Mouse (Mus musculus) layer of hippocampus, adult 18-20 months (tissue): ENCODE data around the gene Dgki. TPM values are rescaled to one million over a fixed set of nuclear protein-coding genes. Genes with fewer than 3 reads are reported as not detected.
"Not testable (repeated sequence)": the region's sequence is repeated elsewhere in the genome, so short reads cannot be mapped to it uniquely, and the experiment has no call there.

Source experiments
- DNase-seq, 2 experiments: peaks; one replicate each; pipeline ENCODE4 v3.0.0; 2022; ENCODE audit warnings: low spot score in 2 of 2
- total RNA-seq, 2 experiments: library from RNA; stranded (reverse); gene quantifications; 2 replicates each; pipeline ENCODE4 v1.2.3; 2021

The Dgki gene
- total RNA-seq, 2 experiments from 2014 or later = 86.9 to 88.0 TPM

GRCm38 (mm10) chr6:37150483-37150882, 149.5 kb downstream of the Dgki start:
- no peak for DNase-seq

GRCm38 (mm10) chr6:37150038-37150437, 149.9 kb downstream of the Dgki start:
- DNase-seq = no peak

- DNase-seq = no peak
Observed at GRCm38 (mm10) chr6:37149196-37149595, 150.8 kb downstream of the Dgki start.

GRCm38 (mm10) chr6:37147431-37148022, 152.5 kb downstream of the Dgki start:
- no peak for DNase-seq

- no peak for DNase-seq
Observed at GRCm38 (mm10) chr6:37143867-37144163, 156.2 kb downstream of the Dgki start.

GRCm38 (mm10) chr6:37142991-37143866, 156.8 kb downstream of the Dgki start:
- peak in 1 of 2 experiments; percentile 34 for DNase-seq

- DNase-seq = no peak
Observed at GRCm38 (mm10) chr6:37138816-37139215, 161.2 kb downstream of the Dgki start.

- DNase-seq = no peak
Observed at GRCm38 (mm10) chr6:37131257-37131656, 168.7 kb downstream of the Dgki start.

- no peak for DNase-seq
Observed at GRCm38 (mm10) chr6:37120417-37121154, 179.4 kb downstream of the Dgki start.

GRCm38 (mm10) chr6:37119205-37119604, 180.8 kb downstream of the Dgki start:
- DNase-seq = peak in 1 of 2 experiments; percentile 62

- no peak for DNase-seq
Observed at GRCm38 (mm10) chr6:37113048-37113447, 186.9 kb downstream of the Dgki start.

GRCm38 (mm10) chr6:37106236-37106635, 193.7 kb downstream of the Dgki start:
- DNase-seq = not testable (repeated sequence)

- DNase-seq = no peak
Observed at GRCm38 (mm10) chr6:37100413-37100812, 199.6 kb downstream of the Dgki start.

- DNase-seq = peak; percentile 73 to 92
Observed at GRCm38 (mm10) chr6:37097356-37098155, 202.4 kb downstream of the Dgki start.

GRCm38 (mm10) chr6:37096840-37097305, 203.1 kb downstream of the Dgki start:
- DNase-seq = peak in 1 of 2 experiments; percentile 32

- no peak for DNase-seq
Observed at GRCm38 (mm10) chr6:37089148-37090111, 210.6 kb downstream of the Dgki start.

- no peak for DNase-seq
Observed at GRCm38 (mm10) chr6:37082990-37083389, 217.0 kb downstream of the Dgki start.

- peak in 1 of 2 experiments; percentile 60 for DNase-seq
Observed at GRCm38 (mm10) chr6:37072401-37073016, 227.5 kb downstream of the Dgki start.

- DNase-seq = no peak
Observed at GRCm38 (mm10) chr6:37069836-37070600, 230.0 kb downstream of the Dgki start.
